Mouse (Mus musculus) cerebellum, adult 11 months (tissue): Measurements from ENCODE around the gene Nudt9.

ENCODE experiments used
- DNase-seq: peaks from one replicate; pipeline ENCODE4 v3.0.0; 2022

Gene Nudt9

GRCm38 (mm10) chr5:104085366-104085765 is 39.3 kb downstream of the Nudt9 start:
- no peak for DNase-seq

DNA sequence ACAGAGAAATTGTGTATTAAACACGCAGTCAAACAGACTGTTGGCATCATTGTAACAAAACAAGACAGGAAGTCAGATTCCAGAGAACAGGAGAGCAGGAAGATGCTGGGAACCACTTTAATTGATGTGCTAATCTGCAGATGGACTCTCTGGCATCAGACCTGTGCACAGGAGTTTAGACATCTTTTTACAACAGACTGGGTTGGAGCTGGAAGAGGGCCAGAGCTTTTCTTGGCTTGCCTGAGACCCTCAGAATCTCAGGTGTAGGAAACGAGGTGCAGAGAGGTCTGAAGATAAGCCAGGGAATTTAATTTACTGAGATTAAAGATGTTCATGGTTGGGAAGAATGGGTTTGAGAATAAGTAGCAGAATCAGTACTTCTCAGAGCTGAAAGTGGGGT is 43.6 kb downstream of the Nudt9 start:
- DNase-seq, result no peak

- no peak for DNase-seq
These were observed 49.4 kb downstream of the Nudt9 start for GRCm38 (mm10) chr5:104095416-104096077.

GRCm38 (mm10) chr5:104096078-104096938 is 50.2 kb downstream of the Nudt9 start:
- DNase-seq, result no peak

- no peak for DNase-seq
These were observed 55.8 kb downstream of the Nudt9 start for GRCm38 (mm10) chr5:104101678-104102531.

GRCm38 (mm10) chr5:104103171-104103570 is 57.1 kb downstream of the Nudt9 start:
- no peak for DNase-seq

GRCm38 (mm10) chr5:104104111-104104510 is 58.0 kb downstream of the Nudt9 start:
- DNase-seq, result no peak

GRCm38 (mm10) chr5:104108127-104108875 is 62.2 kb downstream of the Nudt9 start:
- no peak for DNase-seq

DNA sequence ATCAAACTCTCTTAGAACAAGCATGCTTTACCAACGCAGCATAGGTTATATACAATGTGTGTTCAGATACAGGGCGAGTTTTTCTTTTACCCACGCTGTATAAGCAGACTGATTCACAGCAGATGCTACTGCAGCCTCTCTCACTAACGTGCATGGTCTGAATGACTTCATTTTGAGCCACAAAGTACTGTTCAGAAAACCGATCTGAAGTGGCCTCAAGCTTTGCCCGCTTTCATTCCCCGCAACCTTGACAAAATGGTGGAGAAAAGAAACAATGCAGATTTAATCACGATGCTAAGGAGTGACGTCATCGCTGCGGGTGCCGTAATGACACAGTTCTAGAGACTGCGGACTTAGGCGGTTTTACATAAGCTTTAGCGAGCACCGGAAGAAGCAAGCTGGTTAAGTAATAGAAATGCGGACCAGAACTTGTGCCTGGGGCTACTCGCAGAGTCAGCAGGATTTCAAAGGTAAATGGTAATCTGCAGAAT is 62.8 kb downstream of the Nudt9 start:
- DNase-seq, result peak; percentile 28

- DNase-seq, result no peak
These were observed 63.4 kb downstream of the Nudt9 start for GRCm38 (mm10) chr5:104109516-104109915.

DNA sequence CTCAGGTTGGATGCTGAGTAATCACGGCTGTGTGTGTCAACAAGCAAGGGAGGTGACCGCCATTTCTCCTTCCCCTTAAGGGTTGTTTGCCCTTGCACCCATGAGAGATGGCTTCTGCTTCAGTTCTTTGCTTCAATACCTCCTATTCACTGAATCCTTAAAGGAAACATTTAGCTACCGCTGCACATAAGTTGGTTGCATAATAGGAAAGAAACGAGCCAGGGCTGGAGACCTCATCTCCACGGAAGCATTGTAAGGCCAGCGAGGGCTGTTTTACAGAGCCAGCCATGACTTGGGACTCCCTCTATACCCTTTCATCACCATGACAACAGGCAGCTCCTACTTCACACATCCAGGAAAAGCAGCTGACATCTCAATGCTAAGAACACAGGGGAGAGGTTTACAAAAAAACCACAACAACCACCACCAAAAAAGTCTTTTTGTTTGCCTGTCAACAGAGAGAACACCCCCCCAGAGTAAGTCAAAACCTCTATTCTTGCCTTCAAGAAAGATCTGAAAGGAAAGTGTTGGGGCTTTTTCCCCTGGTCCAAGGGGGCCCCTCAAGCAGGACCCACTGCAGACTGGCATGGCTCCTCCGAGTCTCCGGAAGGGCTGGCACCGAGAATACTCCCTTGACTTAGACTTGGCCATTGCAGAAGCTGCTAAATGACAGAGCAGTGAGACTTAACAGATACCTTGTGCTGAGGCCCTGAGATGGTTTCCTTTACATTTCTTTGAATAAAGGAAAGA is 64.2 kb downstream of the Nudt9 start:
- no peak for DNase-seq

DNA sequence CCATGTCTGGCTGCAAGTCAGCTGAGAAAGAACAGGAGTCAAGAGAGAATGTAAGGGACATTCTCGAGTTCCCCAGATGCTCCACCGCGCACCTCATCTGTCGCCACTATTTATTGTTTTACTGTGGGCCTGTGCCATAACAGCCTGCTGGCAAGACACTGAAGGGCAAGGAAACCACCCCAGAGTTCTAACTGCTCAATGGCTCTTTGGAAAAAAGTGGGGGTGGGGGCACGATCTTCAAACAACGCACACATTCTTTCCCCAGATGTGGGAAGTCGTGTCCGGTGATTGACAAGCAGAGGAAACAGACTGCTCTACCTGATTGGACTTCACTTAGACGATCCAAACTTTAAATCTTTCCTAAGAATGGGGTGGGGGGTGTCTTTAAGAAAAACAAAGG is 65.9 kb downstream of the Nudt9 start:
- no peak for DNase-seq

GRCm38 (mm10) chr5:104112511-104112910 is 66.4 kb downstream of the Nudt9 start:
- no peak for DNase-seq

GRCm38 (mm10) chr5:104113491-104114172 is 67.5 kb downstream of the Nudt9 start, which contains the start of gene Sparcl1:
Gene Sparcl1 (minus strand): TSS chr5:104113733.
- DNase-seq, result no peak
